8 mouse cellular contexts compared by ENCODE assay signal in the genomic region with DNA sequence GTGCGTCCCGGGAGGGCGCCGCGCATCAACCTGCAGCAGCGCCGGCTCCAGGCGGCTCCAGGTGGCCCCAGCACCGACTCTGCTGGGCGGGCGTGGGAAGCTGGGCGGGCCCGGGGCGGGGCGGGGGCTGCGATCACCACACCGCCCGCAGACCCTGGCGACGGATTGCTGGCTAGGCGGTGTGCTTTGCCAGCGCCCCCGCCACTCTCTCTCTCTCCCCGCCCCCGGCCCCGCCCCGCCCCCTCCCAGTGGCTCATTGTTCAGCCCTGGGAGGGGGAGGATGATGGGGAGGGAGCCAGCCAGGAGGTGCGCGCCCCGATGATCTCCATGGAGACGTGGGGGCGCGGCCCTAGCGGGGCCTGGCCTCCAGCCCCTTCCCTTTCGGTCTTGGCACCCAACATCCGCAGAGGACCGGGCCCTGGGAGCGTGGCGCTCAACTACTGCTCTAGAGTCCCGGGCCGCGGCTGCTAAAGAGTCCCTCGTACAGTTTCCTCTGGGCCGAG. TPM values are rescaled to one million over a fixed set of nuclear protein-coding genes. Genes with fewer than 3 reads are reported as not detected.
A peak's percentile ranks its signal among the peaks of the same experiment; 100 is the strongest.
DNase-seq lines count a peak whose midpoint lies in the region; ATAC-seq and TF ChIP-seq lines count a peak whose summit lies in the region.

No protein-coding gene starts in this region.

- H3K4me3 ChIP-seq in hindbrain, embryonic 12.5 days: peak overlapping the region; percentile 55
- H3K4me3 ChIP-seq in limb, embryonic 14.5 days (replicated peaks; ENCODE audit: low read length): peak overlapping the region; percentile 59
- H3K4me3 ChIP-seq in midbrain, embryonic 13.5 days (replicated peaks): peak overlapping the region; percentile 55

- H3K27me3 ChIP-seq in hindbrain, embryonic 12.5 days: peaks cover 33% of the 10 kb centered on the region
- H3K27me3 ChIP-seq in limb, embryonic 14.5 days (ENCODE audit: control insufficient read depth, insufficient read depth, low read length): peaks cover 16% of the 10 kb centered on the region
- H3K27me3 ChIP-seq in midbrain, embryonic 13.5 days: peaks cover 38% of the 10 kb centered on the region

- H3K4me1 ChIP-seq in hindbrain, embryonic 12.5 days: peaks cover 39% of the 10 kb centered on the region
- H3K4me1 ChIP-seq in limb, embryonic 14.5 days (ENCODE audit: control insufficient read depth, insufficient read depth, low read length): peaks cover 12% of the 10 kb centered on the region
- peaks cover 31% of the 10 kb centered on the region for H3K4me1 ChIP-seq in midbrain, embryonic 13.5 days (replicated peaks)

- ATAC-seq in hindbrain, embryonic 12.5 days (ENCODE audit: low FRiP score): peak; percentile 76
- peak; percentile 79 for ATAC-seq in limb, embryonic 14.5 days (ENCODE audit: low FRiP score, low read depth)
- ATAC-seq in midbrain, embryonic 13.5 days: peak; percentile 77

- peak; percentile 55 for DNase-seq in adrenal gland, postnatal 10 days
- DNase-seq in adrenal gland, adult 8-10 months: no peak
- peak; percentile 90 for DNase-seq in embryo, embryonic 11 days
- DNase-seq in limb, embryonic 14.5 days (ENCODE audit: low spot score): peak; percentile 80
- peak; percentile 92 for DNase-seq in thymus, postnatal 0 days (ENCODE audit: low spot score)
- DNase-seq in frontal cortex, postnatal 14 days (ENCODE audit: low spot score in 2 of 2): no peak

- TF ChIP-seq POLR2A in limb, embryonic 14.5 days (IDR thresholded peaks at IDR 0.05; ENCODE audit: borderline replicate concordance, extremely low read depth, insufficient read depth, insufficient read length): no peak

- under 1% methylated on average over 37 of the region's 44 CpGs for WGBS in hindbrain, embryonic 12.5 days
- WGBS in limb, embryonic 14.5 days: 3% methylated on average over 26 of the region's 44 CpGs
- WGBS in midbrain, embryonic 13.5 days: under 1% methylated on average over 35 of the region's 44 CpGs

- peak overlapping the region; percentile 68 for H3K27ac ChIP-seq in hindbrain, embryonic 12.5 days
- peak overlapping the region; percentile 59; the same call in 1 of the 2 replicates for H3K27ac ChIP-seq in limb, embryonic 14.5 days (replicated peaks; ENCODE audit: low read depth, low read length)
- peak overlapping the region; percentile 64; the same call in 1 of the 2 replicates for H3K27ac ChIP-seq in midbrain, embryonic 13.5 days

- H3K36me3 ChIP-seq in hindbrain, embryonic 12.5 days: peaks cover 18% of the 10 kb centered on the region
- peaks cover 6% of the 10 kb centered on the region; the same call in 1 of the 2 replicates for H3K36me3 ChIP-seq in limb, embryonic 14.5 days (ENCODE audit: control insufficient read depth, insufficient read depth, low read length)
- peaks cover 22% of the 10 kb centered on the region for H3K36me3 ChIP-seq in midbrain, embryonic 13.5 days

- peak overlapping the region; percentile 92 for H3K4me2 ChIP-seq in hindbrain, embryonic 12.5 days (replicated peaks)
- peak overlapping the region; percentile 85 for H3K4me2 ChIP-seq in limb, embryonic 14.5 days (replicated peaks; ENCODE audit: low read depth, low read length, severe bottlenecking)
- peak overlapping the region; percentile 71 for H3K4me2 ChIP-seq in midbrain, embryonic 13.5 days (replicated peaks)

- peaks cover 23% of the 10 kb centered on the region for H3K9me3 ChIP-seq in hindbrain, embryonic 12.5 days (replicated peaks)
- no peaks in the 10 kb centered on the region; the same call in none of the 2 replicates for H3K9me3 ChIP-seq in limb, embryonic 14.5 days (ENCODE audit: control insufficient read depth, low read length)
- H3K9me3 ChIP-seq in midbrain, embryonic 13.5 days: no peaks in the 10 kb centered on the region

- peak overlapping the region; percentile 69 for H3K9ac ChIP-seq in hindbrain, embryonic 12.5 days
- H3K9ac ChIP-seq in limb, embryonic 14.5 days (ENCODE audit: low read depth, low read length, severe bottlenecking): peak overlapping the region; percentile 62
- peak overlapping the region; percentile 60; the same call in 1 of the 2 replicates for H3K9ac ChIP-seq in midbrain, embryonic 13.5 days (replicated peaks)

RNA-seq across cellular contexts. Expression of gene Celsr1, which starts 0.5 kb away (rescaled TPM):
- 1 to 10 TPM; 4.4 to 6.5 TPM for total RNA-seq in adrenal gland, postnatal 10 days (2021)
- 10 to 100 TPM in 2 of 4 experiments, 1 to 10 TPM in 2; 5.2 to 16.1 (median 8.7) TPM for total RNA-seq in adrenal gland, adult 8-10 months (2022)
- polyA plus RNA-seq in hindbrain, embryonic 12.5 days (2016; fragmentation: Nextera tagmentation; extraction: Ambion mirVana): 3.4 and 4.3 TPM in 2 replicates
- 11.8 and 13.1 TPM in 2 replicates for polyA plus RNA-seq in limb, embryonic 14.5 days (2012; rRNA removed)
- polyA plus RNA-seq in limb, embryonic 14.5 days (2014; fragmentation: Nextera tagmentation; extraction: Ambion mirVana): 6.5 TPM in 2 replicates
- polyA plus RNA-seq in midbrain, embryonic 13.5 days (2015; fragmentation: Nextera tagmentation; extraction: Ambion mirVana): 2.0 and 2.7 TPM in 2 replicates
- polyA plus RNA-seq in thymus, postnatal 0 days (2015; fragmentation: Nextera tagmentation; extraction: Ambion mirVana): 2.9 and 3.6 TPM in 2 replicates

RNA-seq across cellular contexts. Expression of gene Gramd4, which starts 23.4 kb away (rescaled TPM):
- 10 to 100 TPM; 13.9 to 22.1 TPM for total RNA-seq in adrenal gland, postnatal 10 days (2021)
- total RNA-seq in adrenal gland, adult 8-10 months (2022): 10 to 100 TPM; 15.4 to 22.2 (median 17.5) TPM
- polyA plus RNA-seq in hindbrain, embryonic 12.5 days (2016; fragmentation: Nextera tagmentation; extraction: Ambion mirVana): 32.5 and 35.2 TPM in 2 replicates
- 23.5 and 26.4 TPM in 2 replicates for polyA plus RNA-seq in limb, embryonic 14.5 days (2012; rRNA removed)
- 12.3 and 15.4 TPM in 2 replicates for polyA plus RNA-seq in limb, embryonic 14.5 days (2014; fragmentation: Nextera tagmentation; extraction: Ambion mirVana)
- polyA plus RNA-seq in midbrain, embryonic 13.5 days (2015; fragmentation: Nextera tagmentation; extraction: Ambion mirVana): 31.3 and 34.3 TPM in 2 replicates
- polyA plus RNA-seq in thymus, postnatal 0 days (2015; fragmentation: Nextera tagmentation; extraction: Ambion mirVana): 14.8 TPM in 2 replicates

Comparison
In these comparisons a context has a peak if more than half of its experiments do, and no peak if none do; other contexts are left out.
1. DNase-seq: peak in adrenal gland, postnatal 10 days (single experiment), embryo, embryonic 11 days (single experiment), limb, embryonic 14.5 days (single experiment) and thymus, postnatal 0 days (single experiment); none in adrenal gland, adult 8-10 months (single experiment) and frontal cortex, postnatal 14 days (0 of 2).
2. Peak in every context shown above with its lines, with median percentiles within 50 percentile points of each other: ATAC-seq, H3K27ac ChIP-seq, H3K4me2 ChIP-seq, H3K4me3 ChIP-seq and H3K9ac ChIP-seq.